Mouse (Mus musculus): Measurements from ENCODE around the gene Cyb5d2. TPM values are rescaled to one million over a fixed set of nuclear protein-coding genes. Genes with fewer than 3 reads are reported as not detected.
"Not testable (repeated sequence)": the region's sequence is repeated elsewhere in the genome, so short reads cannot be mapped to it uniquely, and the experiment has no call there.

Gene Cyb5d2
- polyA plus RNA-seq, 1 experiment from 2014 or later: 9.4 TPM

DNA sequence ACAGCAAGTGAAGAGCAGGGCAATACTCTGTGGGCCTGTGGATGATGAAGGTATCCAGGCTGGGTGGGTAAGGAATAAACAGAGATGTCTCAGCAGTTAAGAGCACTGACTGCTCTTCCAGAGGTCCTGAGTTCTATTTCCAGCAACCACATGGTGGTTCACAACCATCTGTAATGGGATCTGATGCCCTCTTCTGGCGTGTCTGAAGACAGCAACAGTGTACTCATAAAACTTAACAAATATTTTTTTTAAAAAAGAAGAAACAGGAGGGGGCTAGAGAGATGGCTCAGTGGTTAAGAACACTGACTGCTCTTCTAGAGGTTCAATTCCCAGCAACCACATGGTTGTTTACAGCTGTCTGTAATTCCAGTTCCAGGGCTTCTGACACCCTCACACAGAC is 23.3 kb downstream of the Cyb5d2 start:
- WGBS: 38% methylated on average over 1 of the region's 1 CpGs
- ATAC-seq (ENCODE audit: insufficient number of reproducible peaks, low FRiP score, low TSS enrichment, low read depth): not testable (repeated sequence)

GRCm38 (mm10) chr11:72771461-72771860 is 24.5 kb downstream of the Cyb5d2 start:
- Histone ChIP-seq H3K4me3 (replicated peaks) (no peak overlapping the region), H3K27me3 (no peaks in the 10 kb centered on the region), H3K36me3 (peaks cover 21% of the 10 kb centered on the region), H3K4me1 (no peaks in the 10 kb centered on the region), H3K27ac (replicated peaks) (no peak overlapping the region), H3K4me2 (replicated peaks) (no peak overlapping the region), H3K9ac (no peak overlapping the region), H3K9me3 (replicated peaks) (no peaks in the 10 kb centered on the region)
- no peak for ATAC-seq (ENCODE audit: insufficient number of reproducible peaks, low FRiP score, low TSS enrichment, low read depth)
- 68% methylated on average over 4 of the region's 4 CpGs for WGBS

More for the DNA sequence above, 23.3 kb downstream of the Cyb5d2 start:
- H3K4me1 ChIP-seq; H3K4me2 ChIP-seq (replicated peaks); H3K9ac ChIP-seq; H3K27me3 ChIP-seq; H3K9me3 ChIP-seq (replicated peaks); H3K27ac ChIP-seq (replicated peaks); H3K4me3 ChIP-seq (replicated peaks): not testable (repeated sequence)
- peaks cover 16% of the 10 kb centered on the region for H3K36me3 ChIP-seq

GRCm38 (mm10) chr11:72770816-72771215 is 25.1 kb downstream of the Cyb5d2 start:
- Histone ChIP-seq H3K36me3 (peaks cover 21% of the 10 kb centered on the region), H3K9me3 (replicated peaks) (no peaks in the 10 kb centered on the region), H3K4me1 (no peaks in the 10 kb centered on the region), H3K27ac (replicated peaks) (no peak overlapping the region), H3K27me3 (no peaks in the 10 kb centered on the region), H3K9ac (no peak overlapping the region), H3K4me2 (replicated peaks) (no peak overlapping the region), H3K4me3 (replicated peaks) (no peak overlapping the region)
- 79% methylated on average over 5 of the region's 5 CpGs for WGBS
- no peak for ATAC-seq (ENCODE audit: insufficient number of reproducible peaks, low FRiP score, low TSS enrichment, low read depth)

DNA sequence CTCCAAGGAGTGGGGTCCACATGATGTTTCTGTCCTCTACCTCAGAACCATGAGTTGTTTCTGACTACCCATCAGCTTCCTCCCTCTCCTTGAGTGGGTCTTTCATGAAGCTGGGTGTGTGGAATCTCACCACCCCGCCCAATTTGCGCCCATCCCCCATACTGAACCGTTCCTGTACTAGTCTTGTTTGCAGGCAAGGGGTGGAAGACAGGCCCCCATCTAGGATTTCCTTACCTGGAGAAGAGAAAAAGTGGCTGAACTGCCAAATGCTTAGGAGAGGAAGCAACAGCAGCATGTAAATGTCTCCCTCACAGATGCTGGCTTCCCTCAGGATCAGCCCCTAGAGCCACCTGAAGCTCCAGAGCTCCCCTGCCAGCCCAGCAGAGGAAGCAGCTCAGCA is 25.6 kb downstream of the Cyb5d2 start:
- Histone ChIP-seq H3K9ac (no peak overlapping the region), H3K4me1 (no peaks in the 10 kb centered on the region), H3K27me3 (no peaks in the 10 kb centered on the region), H3K9me3 (replicated peaks) (no peaks in the 10 kb centered on the region), H3K4me3 (replicated peaks) (no peak overlapping the region), H3K27ac (replicated peaks) (no peak overlapping the region), H3K4me2 (replicated peaks) (no peak overlapping the region), H3K36me3 (peaks cover 21% of the 10 kb centered on the region)
- ATAC-seq (ENCODE audit: insufficient number of reproducible peaks, low FRiP score, low TSS enrichment, low read depth): no peak
- 91% methylated on average over 3 of the region's 3 CpGs for WGBS

DNA sequence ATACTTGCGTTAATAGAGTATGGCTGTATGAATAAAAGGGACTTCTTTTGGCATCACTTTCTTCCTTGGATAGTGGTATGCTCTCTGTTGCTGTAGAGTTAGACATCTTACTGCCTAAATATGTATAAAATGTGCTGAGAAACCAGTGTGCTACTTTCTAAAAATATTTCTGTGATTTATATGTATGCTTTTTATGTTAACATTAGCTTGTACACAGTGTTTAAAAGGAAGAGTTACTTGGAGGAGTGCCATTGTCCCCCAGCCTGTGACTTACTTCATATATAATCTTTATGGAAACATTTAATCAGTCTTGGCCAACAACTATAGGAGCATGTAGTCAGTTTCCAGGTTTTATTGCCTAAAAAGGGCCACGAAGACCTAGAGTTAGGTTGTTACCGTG is 26.9 kb downstream of the Cyb5d2 start:
- Histone ChIP-seq H3K9ac (no peak overlapping the region), H3K27me3 (no peaks in the 10 kb centered on the region), H3K4me3 (replicated peaks) (no peak overlapping the region), H3K4me1 (no peaks in the 10 kb centered on the region), H3K4me2 (replicated peaks) (no peak overlapping the region), H3K36me3 (peaks cover 29% of the 10 kb centered on the region), H3K9me3 (replicated peaks) (no peaks in the 10 kb centered on the region), H3K27ac (replicated peaks) (no peak overlapping the region)
- 91% methylated on average over 3 of the region's 3 CpGs for WGBS
- no peak for ATAC-seq (ENCODE audit: insufficient number of reproducible peaks, low FRiP score, low TSS enrichment, low read depth)

GRCm38 (mm10) chr11:72767716-72768115 is 28.2 kb downstream of the Cyb5d2 start:
- Histone ChIP-seq H3K27ac (replicated peaks) (no peak overlapping the region), H3K9ac (no peak overlapping the region), H3K36me3 (peaks cover 41% of the 10 kb centered on the region), H3K9me3 (replicated peaks) (no peaks in the 10 kb centered on the region), H3K4me3 (replicated peaks) (no peak overlapping the region), H3K4me2 (replicated peaks) (no peak overlapping the region), H3K27me3 (no peaks in the 10 kb centered on the region), H3K4me1 (no peaks in the 10 kb centered on the region)
- ATAC-seq (ENCODE audit: insufficient number of reproducible peaks, low FRiP score, low TSS enrichment, low read depth): no peak; the same call in 1 of the 2 replicates
- WGBS: 87% methylated on average over 8 of the region's 8 CpGs

DNA sequence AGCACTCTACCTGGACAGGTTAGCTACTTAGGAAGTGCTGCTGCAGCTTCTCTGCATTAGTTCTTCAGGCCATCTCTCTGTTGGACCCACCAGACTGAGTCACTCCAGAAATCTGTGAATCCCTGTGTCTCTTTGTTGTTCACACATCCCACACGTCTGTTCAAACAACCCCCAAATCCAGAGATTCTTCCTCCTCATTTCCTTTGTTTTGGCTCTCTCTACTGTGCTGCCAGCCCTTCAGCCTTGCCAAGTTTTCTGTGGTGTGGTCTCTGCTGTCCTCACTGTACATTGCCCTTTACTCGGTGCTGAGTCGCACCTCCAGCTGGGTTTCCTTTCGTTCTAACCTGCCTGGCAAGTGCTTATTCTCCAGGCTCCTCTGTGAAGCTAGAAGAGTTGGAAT is 31.7 kb downstream of the Cyb5d2 start:
- Histone ChIP-seq H3K36me3 (peaks cover 66% of the 10 kb centered on the region), H3K4me2 (replicated peaks) (no peak overlapping the region), H3K9ac (no peak overlapping the region), H3K4me1 (no peaks in the 10 kb centered on the region), H3K27me3 (no peaks in the 10 kb centered on the region), H3K4me3 (replicated peaks) (no peak overlapping the region), H3K9me3 (replicated peaks) (no peaks in the 10 kb centered on the region), H3K27ac (replicated peaks) (no peak overlapping the region)
- no peak for ATAC-seq (ENCODE audit: insufficient number of reproducible peaks, low FRiP score, low TSS enrichment, low read depth)
- WGBS: 89% methylated on average over 4 of the region's 4 CpGs

GRCm38 (mm10) chr11:72760781-72761180 is 35.2 kb downstream of the Cyb5d2 start:
- 70% methylated on average over 1 of the region's 1 CpGs for WGBS
- no peak overlapping the region for H3K4me2 ChIP-seq (replicated peaks)
- no peak overlapping the region for H3K27ac ChIP-seq (replicated peaks)
- H3K27me3 ChIP-seq: no peaks in the 10 kb centered on the region
- H3K9me3 ChIP-seq (replicated peaks): no peaks in the 10 kb centered on the region
- no peaks in the 10 kb centered on the region for H3K4me1 ChIP-seq
- no peak overlapping the region for H3K9ac ChIP-seq
- H3K36me3 ChIP-seq: peaks cover 81% of the 10 kb centered on the region
- H3K4me3 ChIP-seq (replicated peaks): no peak overlapping the region
- ATAC-seq (ENCODE audit: insufficient number of reproducible peaks, low FRiP score, low TSS enrichment, low read depth): no peak

- 91% methylated on average over 6 of the region's 6 CpGs for WGBS
- H3K4me1 ChIP-seq: no peaks in the 10 kb centered on the region
- no peaks in the 10 kb centered on the region for H3K27me3 ChIP-seq
- H3K27ac ChIP-seq (replicated peaks): no peak overlapping the region
- no peak overlapping the region for H3K9ac ChIP-seq
- H3K9me3 ChIP-seq (replicated peaks): no peaks in the 10 kb centered on the region
- ATAC-seq (ENCODE audit: insufficient number of reproducible peaks, low FRiP score, low TSS enrichment, low read depth): no peak
- H3K4me2 ChIP-seq (replicated peaks): no peak overlapping the region
- no peak overlapping the region for H3K4me3 ChIP-seq (replicated peaks)
- peaks cover 91% of the 10 kb centered on the region for H3K36me3 ChIP-seq
Observed at GRCm38 (mm10) chr11:72759581-72759980, 36.4 kb downstream of the Cyb5d2 start.

- 87% methylated on average over 5 of the region's 5 CpGs for WGBS
- no peaks in the 10 kb centered on the region for H3K27me3 ChIP-seq
- H3K9me3 ChIP-seq (replicated peaks): no peaks in the 10 kb centered on the region
- H3K27ac ChIP-seq (replicated peaks): no peak overlapping the region
- H3K9ac ChIP-seq: no peak overlapping the region
- H3K4me2 ChIP-seq (replicated peaks): no peak overlapping the region
- H3K4me1 ChIP-seq: no peaks in the 10 kb centered on the region
- H3K4me3 ChIP-seq (replicated peaks): no peak overlapping the region
- no peak for ATAC-seq (ENCODE audit: insufficient number of reproducible peaks, low FRiP score, low TSS enrichment, low read depth)
- peaks cover 92% of the 10 kb centered on the region for H3K36me3 ChIP-seq
Observed at GRCm38 (mm10) chr11:72758316-72758715, 37.6 kb downstream of the Cyb5d2 start.

- Histone ChIP-seq H3K27me3 (no peaks in the 10 kb centered on the region), H3K4me3 (replicated peaks) (no peak overlapping the region), H3K27ac (replicated peaks) (no peak overlapping the region), H3K9me3 (replicated peaks) (no peaks in the 10 kb centered on the region), H3K4me1 (no peaks in the 10 kb centered on the region), H3K9ac (no peak overlapping the region), H3K36me3 (peaks cover 87% of the 10 kb centered on the region), H3K4me2 (replicated peaks) (no peak overlapping the region)
- WGBS: 22% methylated on average over 2 of the region's 2 CpGs
- ATAC-seq (ENCODE audit: insufficient number of reproducible peaks, low FRiP score, low TSS enrichment, low read depth): no peak
Observed at GRCm38 (mm10) chr11:72751956-72752355, 44.0 kb downstream of the Cyb5d2 start.

GRCm38 (mm10) chr11:72739048-72739447 is 56.9 kb downstream of the Cyb5d2 start:
- peaks cover 37% of the 10 kb centered on the region for H3K36me3 ChIP-seq
- WGBS: 83% methylated on average over 1 of the region's 1 CpGs

More at GRCm38 (mm10) chr11:72739048-72739447, 56.9 kb downstream of the Cyb5d2 start:
- no peak overlapping the region for H3K4me2 ChIP-seq (replicated peaks)
- H3K9ac ChIP-seq: no peak overlapping the region
- no peaks in the 10 kb centered on the region for H3K9me3 ChIP-seq (replicated peaks)
- no peak for ATAC-seq (ENCODE audit: insufficient number of reproducible peaks, low FRiP score, low TSS enrichment, low read depth)
- H3K27ac ChIP-seq (replicated peaks): no peak overlapping the region
- H3K4me1 ChIP-seq: no peaks in the 10 kb centered on the region
- H3K27me3 ChIP-seq: no peaks in the 10 kb centered on the region
- H3K4me3 ChIP-seq (replicated peaks): no peak overlapping the region

Measured in embryonic facial prominence, embryonic 15.5 days (tissue).